Mouse (Mus musculus) lung, adult 18-20 months (tissue): ENCODE measurements at regions not wholly inside any gene's neighbourhood (a gene's known extent, or its start where the extent isn't known, plus 50 kb on each side); places are given as distances from the start of the nearest gene placed in this dataset.

ENCODE experiments used
- DNase-seq, 2 experiments: peaks; one replicate each; pipeline ENCODE4 v3.0.0; 2022; ENCODE audit warnings: mixed read lengths in 2 of 2

DNA sequence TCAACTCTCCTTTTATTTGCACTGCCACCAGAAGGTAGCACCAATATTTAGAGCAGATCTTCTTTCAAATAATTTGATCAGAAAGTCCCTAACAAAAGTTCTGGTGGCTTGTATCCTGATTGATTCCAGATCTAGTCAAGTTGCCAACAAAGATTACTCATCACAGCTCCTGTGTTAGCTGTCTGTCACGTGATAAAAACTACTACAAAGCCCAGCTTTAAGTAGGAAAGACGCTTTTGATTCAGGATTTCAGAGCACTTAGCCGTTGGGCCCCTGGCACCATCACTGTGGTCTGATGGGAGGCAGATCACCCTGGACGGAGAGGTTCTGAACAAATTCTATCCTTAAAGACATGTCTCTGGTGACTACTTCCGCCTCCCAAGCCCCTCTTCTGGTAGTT lies 241.6 kb upstream of the Il12b start:
- no peak for DNase-seq

DNA sequence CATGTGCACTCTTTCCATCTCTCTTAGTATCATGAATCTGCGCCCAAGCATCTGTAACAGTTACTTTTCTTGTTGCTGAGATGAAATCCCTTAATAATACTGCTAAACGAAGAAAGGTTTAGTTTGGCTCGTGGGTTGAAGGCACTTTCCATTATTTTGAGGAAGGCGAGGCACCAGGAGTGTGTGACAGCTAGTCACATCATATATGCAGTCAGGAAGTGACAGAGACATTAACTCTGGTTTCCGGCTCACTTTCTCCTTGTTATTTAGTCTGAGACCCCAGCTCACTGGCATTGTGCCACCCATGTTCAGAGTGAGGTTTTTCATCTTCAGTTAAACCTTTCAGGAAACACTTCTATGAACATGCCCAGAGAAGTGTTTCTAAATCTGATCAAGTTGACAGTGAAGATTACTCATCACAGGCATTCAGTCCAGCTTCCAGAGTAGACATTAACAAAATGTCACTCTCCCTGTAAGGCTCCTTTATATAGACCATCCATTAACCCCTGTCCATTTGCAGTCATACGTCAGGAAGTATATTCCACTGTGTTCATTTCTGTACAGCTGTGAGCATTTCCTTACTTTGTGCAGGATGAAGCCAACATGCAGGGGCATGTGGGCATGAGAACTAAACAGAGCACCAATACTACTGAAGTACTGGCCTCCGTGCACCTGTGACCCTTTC lies 238.0 kb upstream of the Il12b start:
- DNase-seq, result no peak

DNA sequence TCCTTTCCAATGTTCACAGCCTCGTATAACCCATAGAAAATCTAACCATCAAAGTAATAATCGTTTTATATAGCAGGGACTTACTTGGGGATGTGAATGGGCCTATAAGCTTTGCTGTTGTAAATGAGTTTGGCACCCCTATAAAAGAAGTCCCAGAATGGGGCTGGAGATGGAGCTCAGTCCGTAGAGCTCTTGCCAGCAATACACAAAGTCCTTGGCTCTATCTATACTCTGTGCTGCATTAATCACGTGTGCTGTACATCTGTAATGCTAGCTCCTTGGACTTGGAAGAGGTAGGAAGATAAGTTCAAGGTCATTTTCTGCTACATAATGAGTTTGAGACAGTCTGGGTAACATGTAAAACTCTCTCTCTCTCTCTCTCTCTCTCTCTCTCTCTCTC lies 236.8 kb upstream of the Il12b start:
- no peak for DNase-seq

DNA sequence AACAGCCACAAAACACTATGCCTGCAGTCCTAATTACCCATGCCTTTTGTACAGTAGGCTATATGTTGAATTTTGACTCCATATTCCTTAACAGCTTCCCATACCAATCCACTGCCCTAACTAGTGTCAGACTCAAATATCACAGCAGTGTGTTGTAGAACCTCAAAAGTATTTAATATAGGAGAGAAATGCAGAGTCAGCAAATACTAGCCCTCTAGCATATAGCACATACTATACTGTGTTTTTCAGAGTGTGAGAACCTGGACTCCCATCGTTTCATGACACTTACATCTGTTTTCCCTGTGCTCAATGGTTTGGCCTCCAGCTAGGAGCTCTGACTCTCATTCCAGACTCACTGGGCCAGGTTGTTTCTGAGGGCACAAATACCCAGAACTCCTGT lies 236.1 kb upstream of the Il12b start:
- DNase-seq, result no peak

DNA sequence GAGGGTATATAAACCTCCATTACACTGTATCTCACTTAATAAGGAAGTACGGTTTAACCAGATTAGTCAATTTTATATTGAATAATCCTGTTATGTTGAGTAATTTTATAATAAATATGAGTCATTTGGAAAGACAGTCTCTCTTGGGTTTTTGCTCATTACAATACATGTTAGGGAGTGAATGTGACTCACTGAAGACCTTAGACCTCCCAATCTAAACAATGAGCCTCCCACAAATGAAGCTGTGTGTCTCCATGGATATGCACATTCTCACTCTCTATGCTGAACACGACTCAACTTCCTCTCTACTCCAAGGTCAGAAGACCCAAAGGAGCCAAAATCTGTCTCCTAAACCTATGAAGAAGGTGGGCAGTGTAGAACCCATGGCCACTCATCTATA lies 235.7 kb upstream of the Il12b start:
- no peak for DNase-seq

DNA sequence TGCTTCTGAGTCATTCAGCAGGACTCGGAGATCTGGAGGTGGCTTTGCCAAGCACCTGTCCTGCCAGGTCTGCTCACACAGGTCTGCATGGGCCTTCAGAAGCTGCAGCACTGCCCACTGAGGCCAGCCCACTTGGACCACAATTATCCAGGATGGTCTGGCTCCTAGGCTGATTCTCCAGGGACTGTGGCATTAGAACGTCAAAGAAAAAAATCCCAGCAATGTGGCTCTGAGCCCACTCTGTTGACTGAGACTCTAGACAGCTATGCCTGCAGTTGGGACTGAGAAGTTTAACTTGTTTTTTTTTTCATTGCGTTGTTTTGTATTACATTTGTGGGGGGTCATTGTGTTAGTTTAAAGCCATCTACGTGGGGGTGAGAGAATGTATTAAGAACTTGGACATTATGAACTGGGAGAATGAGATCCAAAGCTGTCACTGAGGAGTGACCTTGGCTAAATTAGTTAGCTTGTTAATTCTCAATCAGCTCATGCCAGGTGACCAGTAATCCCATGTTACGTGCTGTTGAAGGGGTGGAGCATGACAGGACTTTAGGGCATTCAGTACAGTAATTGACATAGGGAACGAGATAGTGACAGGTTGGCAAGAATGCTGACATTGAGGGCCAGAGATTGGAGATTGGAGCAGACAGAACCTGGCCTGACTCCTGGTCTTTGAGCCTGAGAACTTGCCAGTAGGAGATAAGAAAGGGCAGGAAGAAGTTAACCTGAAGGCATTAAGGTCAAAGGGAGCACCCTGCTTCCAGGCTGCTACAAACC lies 232.0 kb upstream of the Il12b start:
- no peak for DNase-seq

DNA sequence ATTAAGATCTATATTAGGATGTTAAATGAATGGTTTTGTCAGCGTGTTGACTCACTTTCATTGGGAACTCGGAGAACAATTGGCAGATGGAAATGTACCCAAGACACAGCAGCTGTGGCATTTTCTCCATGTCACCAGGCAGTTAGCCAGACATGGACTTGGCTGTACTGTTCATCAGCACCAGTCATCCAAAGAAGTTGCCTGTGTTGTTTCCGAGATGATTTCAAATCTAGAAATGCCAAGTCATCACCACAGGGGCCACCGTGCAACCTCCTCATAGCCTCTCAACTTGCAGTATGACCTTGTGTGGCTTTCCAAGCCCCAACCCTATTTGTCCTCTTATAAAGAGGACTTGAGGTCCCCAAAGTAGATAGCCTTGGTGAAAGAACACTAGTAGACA lies 227.4 kb upstream of the Il12b start:
- peak; percentile 9 to 36 for DNase-seq

DNA sequence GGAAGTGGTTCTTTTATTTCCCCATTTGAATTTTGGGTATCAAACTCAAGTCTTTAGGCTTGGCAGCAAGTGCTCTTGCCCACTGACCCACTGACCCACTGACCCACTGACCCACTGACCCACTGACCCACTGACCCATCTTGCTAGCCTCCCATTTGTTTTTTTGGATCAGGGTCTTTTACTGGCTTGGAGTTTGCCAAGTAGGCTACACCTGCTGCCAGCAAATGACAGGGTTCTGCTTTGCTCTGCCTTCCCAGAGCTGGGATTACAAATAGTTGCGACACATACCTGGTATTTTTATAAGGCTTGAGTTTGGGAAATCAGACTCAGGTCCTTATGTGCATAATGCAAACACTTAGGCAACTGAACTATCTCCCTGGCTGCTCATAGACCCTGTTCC lies 226.7 kb upstream of the Il12b start:
- DNase-seq, result no peak

DNA sequence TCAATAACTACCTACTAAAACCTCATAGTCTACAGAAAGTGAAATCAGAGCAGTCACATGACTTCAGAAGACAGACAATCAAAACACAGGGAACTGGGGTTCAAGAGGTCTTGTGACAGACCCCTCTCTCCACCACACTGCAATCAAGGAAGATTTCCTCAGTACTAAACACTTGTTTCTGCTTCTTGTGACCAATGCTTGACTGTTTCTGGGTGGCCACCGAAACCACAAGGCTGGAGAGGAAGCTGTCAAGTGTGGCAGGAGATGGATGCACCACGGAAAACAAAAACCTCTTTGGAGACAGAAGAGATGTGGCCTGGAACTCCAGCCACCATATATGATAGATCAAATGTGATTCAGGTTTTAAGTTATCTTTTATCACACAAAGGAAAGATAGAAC lies 225.3 kb upstream of the Il12b start:
- DNase-seq, result no peak

DNA sequence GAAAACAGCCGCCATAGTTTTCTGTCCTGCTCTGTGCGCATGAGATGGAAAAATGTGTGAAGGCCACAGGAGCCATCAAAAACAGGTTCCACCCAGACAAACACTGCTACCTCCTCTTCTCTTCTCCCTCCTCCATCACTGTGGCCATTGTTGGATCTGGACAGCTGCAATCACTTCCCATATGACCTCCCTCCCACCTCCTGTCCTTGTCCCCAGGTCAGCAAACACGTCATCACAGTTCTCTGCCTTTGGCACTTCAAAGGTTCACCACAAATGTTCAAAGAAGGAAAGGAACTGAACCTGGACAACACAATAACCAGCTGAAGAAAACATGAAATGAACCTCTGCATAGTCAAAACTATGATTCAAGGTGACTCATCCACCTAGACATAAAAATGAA lies 220.2 kb upstream of the Il12b start:
- DNase-seq, result no peak

DNA sequence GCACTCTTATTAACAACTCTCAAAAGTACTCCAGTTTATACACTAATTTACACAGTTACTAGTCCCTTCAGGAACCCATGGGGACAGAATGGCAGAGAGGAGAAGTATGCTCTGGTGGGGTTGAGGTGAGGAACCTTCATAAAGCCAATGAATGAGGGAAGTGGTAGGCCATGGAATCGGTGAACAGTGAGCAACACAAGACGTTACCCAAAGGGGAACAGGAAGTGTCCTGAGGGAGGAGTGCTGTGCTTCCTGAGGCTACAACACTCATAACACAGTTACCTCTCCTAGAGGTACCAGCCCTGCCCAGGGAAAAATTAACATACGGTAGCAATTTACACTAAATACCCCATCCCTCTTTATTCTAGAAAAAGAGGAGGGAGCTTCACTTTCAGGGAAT lies 216.0 kb upstream of the Il12b start:
- no peak for DNase-seq

DNA sequence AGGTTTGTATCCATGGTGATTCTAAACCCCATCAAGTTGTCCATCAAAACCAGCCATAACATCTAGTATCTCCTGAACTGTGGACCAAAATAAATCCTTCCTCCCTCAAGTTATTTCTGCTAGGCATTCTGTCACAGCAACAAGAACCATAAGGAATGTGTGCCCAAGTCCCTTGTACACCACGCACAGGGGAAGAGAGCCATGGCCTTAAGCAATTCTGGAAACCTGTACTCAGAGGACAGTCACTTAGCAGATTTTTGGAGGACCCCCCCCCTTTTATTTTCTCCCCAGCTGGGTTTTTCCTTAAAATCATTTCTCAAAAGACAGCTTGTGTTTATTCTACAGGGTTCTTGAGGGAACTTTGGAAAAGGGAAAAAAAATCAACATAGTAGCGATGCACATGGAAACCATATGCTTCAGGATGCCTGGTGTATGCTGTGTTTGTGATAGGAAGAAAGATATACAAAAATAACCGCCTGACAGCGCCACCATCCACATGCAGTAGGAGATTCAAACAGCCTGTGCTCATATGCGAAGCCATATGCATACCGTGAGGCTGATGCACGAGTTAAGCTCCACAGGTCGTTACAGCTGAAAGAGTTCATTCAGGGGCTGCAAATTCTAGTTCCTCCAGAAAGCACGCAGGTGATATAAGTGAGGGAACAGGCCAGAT lies 214.5 kb upstream of the Il12b start:
- no peak for DNase-seq

DNA sequence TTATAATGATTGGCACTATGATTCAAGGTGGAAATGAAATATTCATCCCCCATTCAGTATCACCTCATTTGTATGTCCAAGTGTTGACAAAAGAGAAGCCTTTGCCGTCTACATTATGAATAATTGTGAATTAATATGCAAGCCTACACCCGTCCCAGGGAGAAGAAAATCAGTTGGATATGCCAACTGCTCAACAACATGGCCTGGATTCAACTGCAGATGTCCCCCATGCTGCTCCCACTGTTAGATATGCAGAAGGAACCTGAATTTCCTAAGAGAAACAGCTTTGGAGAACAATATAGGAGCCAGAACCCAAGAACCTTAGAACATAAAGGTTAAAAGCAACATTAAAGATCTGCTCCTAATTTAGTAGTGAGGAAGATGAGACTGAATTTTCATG lies 211.7 kb upstream of the Il12b start:
- no peak for DNase-seq

DNA sequence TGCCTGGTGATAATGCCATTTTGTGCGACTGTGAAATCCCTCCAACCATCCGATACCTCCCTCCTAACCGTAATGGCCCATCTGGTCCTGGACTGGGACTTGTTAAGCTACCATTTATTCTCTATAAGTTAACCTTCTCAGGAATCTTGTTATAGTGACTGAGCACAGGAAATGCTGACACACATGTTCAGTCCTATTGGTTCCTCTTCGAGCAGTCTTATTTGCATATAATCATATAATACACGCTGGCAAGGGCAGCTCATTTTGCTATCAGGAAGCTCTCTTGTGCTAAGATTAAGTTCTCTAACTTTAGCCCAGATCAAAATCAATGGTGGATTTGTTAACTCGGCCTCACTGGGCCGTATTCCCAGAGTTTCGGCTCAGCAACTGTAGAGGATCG lies 206.1 kb upstream of the Il12b start:
- no peak for DNase-seq

DNA sequence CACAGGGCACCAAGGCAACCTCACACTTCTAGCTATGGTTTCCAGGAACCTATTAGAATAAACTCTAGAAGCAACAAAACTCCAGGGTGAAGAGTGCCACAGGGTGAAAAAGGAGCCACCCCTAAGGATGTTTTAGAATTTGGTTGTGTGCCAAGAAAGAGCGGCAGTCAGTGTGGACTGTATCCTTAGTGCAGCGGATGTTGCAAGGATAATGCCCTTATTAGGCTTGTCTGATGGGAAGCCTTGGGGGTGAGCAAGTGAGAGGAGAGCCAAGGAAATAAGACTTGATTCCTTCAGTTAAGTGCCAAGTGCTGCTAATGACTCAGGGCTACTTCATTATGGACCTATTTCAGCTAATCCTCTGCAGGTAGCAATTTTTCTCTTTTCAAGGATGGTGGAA lies 197.1 kb upstream of the Il12b start:
- DNase-seq, result no peak

DNA sequence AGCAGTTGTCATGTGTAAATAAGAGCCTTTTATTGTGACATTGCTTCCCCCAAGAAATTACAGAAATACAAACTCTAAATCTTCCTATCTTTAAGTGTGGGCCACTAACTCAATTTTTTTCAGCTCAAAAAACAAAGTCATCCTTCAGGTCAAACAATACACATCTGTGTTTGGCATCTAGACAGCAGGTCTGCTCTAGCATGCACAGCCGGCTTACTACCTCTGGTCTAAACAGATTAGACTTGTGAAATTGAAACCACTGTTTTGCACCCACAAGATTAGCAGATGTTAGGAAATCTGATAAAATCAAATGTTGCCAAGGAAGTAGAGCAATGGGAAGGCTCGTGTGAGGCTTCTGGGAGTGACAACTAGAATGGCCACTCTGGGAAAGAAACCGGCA lies 195.5 kb upstream of the Il12b start:
- DNase-seq, result no peak

DNA sequence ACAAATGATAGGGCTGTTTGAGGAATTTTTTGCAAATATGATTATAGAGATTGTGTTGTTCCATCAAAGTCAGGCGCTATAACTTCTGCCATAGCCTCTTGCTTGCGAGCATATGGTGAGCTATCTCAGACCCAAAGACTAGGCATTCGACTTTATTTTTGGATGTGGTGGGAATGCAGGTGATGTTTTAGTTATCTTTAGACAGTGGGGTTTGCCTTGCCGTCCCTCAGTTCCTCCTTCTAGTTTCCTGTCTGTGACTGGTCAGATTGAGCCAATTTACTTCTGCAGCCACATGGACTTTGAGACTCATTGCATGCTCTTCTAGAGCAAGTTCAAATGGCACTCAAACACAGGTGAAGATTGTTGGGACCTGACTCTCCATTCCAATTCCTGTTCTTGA lies 193.0 kb upstream of the Il12b start:
- no peak for DNase-seq

DNA sequence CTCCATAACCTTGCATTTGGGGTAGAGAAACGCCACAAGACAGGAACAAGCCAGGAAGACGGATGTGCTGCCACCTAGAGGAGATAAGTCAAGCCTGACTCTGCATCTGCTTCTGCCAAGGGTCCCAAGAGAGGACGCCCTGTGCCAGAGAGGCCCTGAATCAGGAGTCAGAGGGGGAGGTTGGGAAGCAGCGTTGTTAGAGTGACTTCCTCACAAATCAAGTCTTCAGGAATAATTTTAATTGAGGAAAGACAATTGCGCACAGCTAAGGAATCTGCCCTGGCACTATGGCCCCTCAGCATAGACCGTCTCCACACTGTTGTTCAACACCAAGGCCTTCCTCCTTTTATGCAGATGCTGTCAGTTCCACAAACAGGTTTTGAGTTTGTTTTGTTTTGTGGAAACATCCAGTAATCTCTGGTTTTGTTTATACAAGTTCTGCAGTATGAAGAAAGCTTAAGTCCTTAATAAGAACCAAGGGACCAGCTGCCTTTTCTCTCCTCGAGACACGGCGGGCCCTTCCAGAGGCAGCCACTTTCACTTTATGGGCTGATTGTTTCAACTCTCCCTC lies 187.9 kb upstream of the Il12b start:
- peak; percentile 25 to 57 for DNase-seq

DNA sequence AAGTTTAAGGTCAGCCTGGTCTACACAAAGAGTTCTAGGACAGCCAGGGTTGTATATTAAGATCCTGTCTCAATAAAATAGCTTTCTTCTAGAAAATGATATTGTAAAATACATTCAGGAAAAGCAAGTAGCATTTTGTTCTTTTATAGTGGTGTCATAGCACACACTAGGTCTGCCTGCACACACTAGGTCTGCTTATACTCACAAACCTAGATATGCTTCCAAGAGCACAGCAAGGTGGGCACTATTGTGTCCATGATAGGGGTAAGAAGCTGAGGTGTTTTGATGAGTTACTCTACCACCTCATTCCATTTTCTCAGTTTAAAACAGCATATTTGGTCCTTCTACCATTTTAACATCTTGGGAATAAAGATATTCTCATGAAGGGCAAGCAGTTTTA lies 185.8 kb upstream of the Il12b start:
- DNase-seq, result no peak

DNA sequence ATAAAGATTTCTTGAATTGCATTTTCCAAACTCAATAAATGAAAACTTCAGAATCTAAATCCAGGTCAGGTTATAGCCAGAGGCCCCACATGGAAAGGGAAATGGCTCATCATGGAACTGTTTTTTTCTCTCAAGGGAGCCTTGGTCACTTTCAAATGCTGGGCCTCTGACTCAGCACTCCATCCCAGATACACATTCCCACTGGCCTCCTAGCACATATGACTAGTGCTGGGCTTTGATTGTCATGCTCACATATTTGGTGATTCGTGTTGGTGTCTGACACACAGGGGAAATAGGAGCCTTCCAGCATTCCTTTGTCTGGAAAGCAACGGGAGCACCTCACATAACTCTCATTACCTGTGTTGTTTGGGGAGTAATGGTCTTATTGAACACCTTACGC lies 183.5 kb upstream of the Il12b start:
- no peak for DNase-seq

DNA sequence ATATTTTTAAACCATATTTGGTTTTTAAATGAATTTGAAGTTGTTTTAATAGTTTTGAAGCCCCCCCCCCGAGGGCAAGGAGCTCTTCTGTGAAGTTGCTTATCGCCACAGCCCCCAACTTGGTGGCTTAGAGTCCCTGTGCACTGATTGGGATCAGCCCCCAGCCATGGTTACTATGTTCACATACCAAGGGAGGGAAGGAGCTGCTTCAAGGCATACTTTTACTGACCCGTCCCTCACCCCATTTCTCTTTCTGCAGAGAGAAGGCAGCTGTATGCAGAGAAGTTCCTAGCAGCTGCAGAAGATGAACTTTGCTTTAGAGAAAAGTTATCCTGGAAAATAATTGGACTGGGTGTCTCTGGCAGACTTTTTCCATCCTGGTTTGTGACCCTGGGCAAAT lies 179.9 kb upstream of the Il12b start:
- DNase-seq, result no peak

DNA sequence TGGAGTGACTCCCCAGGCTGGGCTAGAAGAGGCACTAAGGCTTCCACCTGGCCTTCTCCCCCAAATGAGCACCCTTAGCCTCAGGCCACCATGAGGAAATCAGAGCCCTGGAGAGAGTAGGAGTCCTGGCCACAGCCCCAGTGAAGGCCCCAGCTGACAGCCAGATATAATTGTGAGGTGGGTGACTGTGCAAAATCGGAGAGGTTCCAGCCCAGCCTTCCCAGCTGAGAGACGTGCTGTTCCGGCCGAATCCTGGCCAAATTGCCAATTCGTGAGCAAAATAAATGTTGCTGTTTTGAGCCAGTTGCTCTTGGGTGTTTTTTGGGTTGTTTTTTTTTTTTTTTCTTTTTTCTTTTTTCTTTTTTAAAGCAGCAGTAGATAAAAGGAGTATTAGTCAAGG lies 169.9 kb upstream of the Il12b start:
- peak; percentile 7 to 18 for DNase-seq

DNA sequence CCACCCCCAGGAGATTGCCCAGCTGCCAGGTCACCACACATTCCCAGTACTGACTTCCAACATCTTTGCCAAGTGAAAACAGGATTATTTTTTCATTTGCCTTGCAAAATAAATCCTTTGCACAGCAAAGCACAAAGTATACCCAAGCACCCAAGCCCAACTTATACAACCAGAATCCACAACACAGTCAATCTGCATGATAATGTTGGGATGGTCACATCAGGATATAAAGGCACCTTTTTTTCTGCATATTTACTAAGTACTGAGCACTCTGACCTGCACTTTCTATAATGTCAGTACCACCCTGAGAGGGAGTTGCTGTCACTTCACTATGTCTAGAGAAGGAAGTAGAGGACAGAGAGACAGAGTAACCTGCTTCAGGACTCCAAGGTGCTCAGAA lies 164.4 kb upstream of the Il12b start:
- DNase-seq, result no peak

DNA sequence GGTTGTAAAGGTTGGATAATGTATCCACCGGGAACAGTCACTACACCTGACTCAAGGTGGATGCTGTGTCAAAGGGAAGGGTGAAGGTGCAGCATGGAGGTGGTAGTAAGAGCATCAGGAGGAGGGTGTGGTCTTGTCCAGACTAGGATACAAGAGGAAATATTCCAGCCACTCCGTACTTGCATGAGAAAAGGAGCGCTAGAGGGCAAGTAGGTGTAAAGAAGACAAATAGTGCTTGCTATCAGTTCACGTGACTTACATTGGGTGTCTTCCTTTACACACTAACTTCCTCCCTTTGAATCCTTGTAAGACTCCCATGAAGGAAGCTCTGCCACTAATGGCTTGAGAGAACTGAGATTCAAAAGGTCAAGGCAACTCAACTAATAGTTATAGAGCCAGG lies 161.8 kb upstream of the Il12b start:
- DNase-seq, result no peak
